Mouse (Mus musculus) stomach, embryonic 16.5 days (tissue): ENCODE results near the gene Ric8b. TPM values are rescaled to one million over a fixed set of nuclear protein-coding genes. Genes with fewer than 3 reads are reported as not detected.

Experiments used
- ATAC-seq: fragments of 200-750 bp; cut with Nextera tagmentation; 2 replicates; pipeline ENCODE4 v1.8.0; 2017; ENCODE audit warnings: moderate number of reproducible peaks, moderate TSS enrichment; ENCODE audit not compliant: insufficient read depth, low FRiP score
- H3K27ac ChIP-seq: fragments of 300-500 bp; sonication (generic); 2 replicates; pipeline ENCODE4 v1.5.1; 2014; ENCODE audit warnings: low read length
- H3K27me3 ChIP-seq: fragments of 300-500 bp; sonication (generic); 2 replicates; pipeline ENCODE4 v1.6.1; 2014; ENCODE audit warnings: low read length, control low read depth, mixed read lengths; ENCODE audit not compliant: control insufficient read depth, insufficient read depth
- H3K36me3 ChIP-seq: fragments of 300-500 bp; sonication (generic); 2 replicates; pipeline ENCODE4 v1.6.1; 2014; ENCODE audit warnings: low read length; ENCODE audit not compliant: control insufficient read depth, insufficient read depth
- H3K4me1 ChIP-seq: fragments of 300-500 bp; sonication (generic); 2 replicates; pipeline ENCODE4 v1.6.1; 2014; ENCODE audit warnings: low read length, control low read depth, mixed read lengths; ENCODE audit not compliant: control insufficient read depth, insufficient read depth
- H3K4me2 ChIP-seq: fragments of 300-500 bp; sonication (generic); 2 replicates; pipeline ENCODE4 v1.6.1; 2014; ENCODE audit warnings: low read depth, low read length, mixed read lengths
- H3K4me3 ChIP-seq: fragments of 300-500 bp; sonication (generic); replicated peaks from 2 replicates; pipeline ENCODE4 v1.5.1; 2014; ENCODE audit warnings: mild to moderate bottlenecking, low read length
- H3K9ac ChIP-seq: fragments of 300-500 bp; sonication (generic); 2 replicates; pipeline ENCODE4 v1.6.1; 2014; ENCODE audit warnings: low read length
- H3K9me3 ChIP-seq: fragments of 300-500 bp; sonication (generic); replicated peaks from 2 replicates; pipeline ENCODE4 v1.6.1; 2016; ENCODE audit warnings: low read length, control low read depth; ENCODE audit not compliant: control insufficient read depth
- WGBS: fragments of 180-500 bp; shearing (Covaris S2); extraction: QIAGEN DNeasy Blood & Tissue Kit; methylation state at CpG from one replicate; pipeline ENCODE4 v1.1.7; 2014; 5-methylcytosine and 5-hydroxymethylcytosine counted together
- polyA plus RNA-seq: library from polyadenylated mRNA; unstranded; fragments of >200 nt; fragmentation: Nextera tagmentation; extraction: Ambion mirVana; gene quantifications from 2 replicates; pipeline ENCODE4 v1.2.1, GENCODE M21; 2015

The Ric8b gene
- polyA plus RNA-seq, 1 experiment from 2014 or later, result 18.2 TPM

DNA sequence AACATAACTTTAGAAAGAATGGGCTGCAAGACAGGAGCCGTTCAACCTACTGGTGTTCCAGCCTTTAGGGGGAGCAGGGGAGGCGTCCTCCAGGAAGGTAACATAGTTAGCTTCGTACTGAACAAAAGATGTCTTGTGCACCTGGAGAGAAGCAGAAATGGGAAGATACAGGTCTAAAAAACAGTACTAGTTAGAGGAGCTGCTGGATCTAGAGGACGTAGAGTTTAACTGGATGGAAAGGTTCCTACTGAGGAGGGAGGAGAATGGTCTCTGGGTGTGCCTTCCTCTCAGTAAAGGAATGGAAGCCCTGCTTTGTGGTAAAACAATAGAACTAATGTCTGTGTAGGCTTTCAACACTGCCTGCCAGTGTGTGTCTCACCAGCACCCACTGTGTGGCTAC, 70.2 kb downstream of the Ric8b start:
- no peak overlapping the region for H3K4me3 ChIP-seq
- H3K36me3 ChIP-seq, result peaks cover 4% of the 10 kb centered on the region; the same call in 1 of the 2 replicates
- H3K27me3 ChIP-seq, result no peaks in the 10 kb centered on the region
- ATAC-seq, result no peak
- no peaks in the 10 kb centered on the region for H3K4me1 ChIP-seq
- no peak overlapping the region for H3K27ac ChIP-seq
- no peak overlapping the region for H3K4me2 ChIP-seq
- H3K9me3 ChIP-seq, result no peaks in the 10 kb centered on the region
- WGBS, result 78% methylated on average over 4 of the region's 4 CpGs
- H3K9ac ChIP-seq, result no peak overlapping the region

GRCm38 (mm10) chr10:84988650-84989049, 71.2 kb downstream of the Ric8b start:
- no peak overlapping the region for H3K4me2 ChIP-seq
- H3K9ac ChIP-seq, result no peak overlapping the region
- H3K27ac ChIP-seq, result no peak overlapping the region
- no peaks in the 10 kb centered on the region for H3K27me3 ChIP-seq
- no peaks in the 10 kb centered on the region for H3K4me1 ChIP-seq
- 62% methylated on average over 4 of the region's 4 CpGs for WGBS
- H3K36me3 ChIP-seq, result no peaks in the 10 kb centered on the region
- ATAC-seq, result no peak
- no peaks in the 10 kb centered on the region for H3K9me3 ChIP-seq
- H3K4me3 ChIP-seq, result no peak overlapping the region

DNA sequence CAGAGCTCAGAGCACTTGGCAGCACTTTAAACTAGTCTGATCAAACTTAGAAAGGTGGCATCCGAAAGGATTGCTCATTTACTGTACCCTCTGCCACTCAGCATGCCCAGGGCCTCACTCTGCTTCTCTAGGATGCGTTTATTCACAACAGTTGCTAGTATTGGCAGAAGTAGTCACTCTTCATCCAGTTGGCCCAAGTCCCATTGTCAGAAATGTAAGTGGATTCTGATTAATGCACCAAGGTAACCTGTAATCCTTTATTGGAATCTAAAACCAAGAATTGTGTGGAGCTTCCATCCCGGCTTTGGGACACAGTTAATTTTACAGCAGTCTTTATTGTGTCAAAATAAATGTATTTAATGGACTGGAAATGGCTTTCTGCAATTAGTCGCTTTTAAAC, 76.9 kb downstream of the Ric8b start:
- Histone ChIP-seq H3K27me3 (no peaks in the 10 kb centered on the region), H3K36me3 (no peaks in the 10 kb centered on the region), H3K4me3 (no peak overlapping the region), H3K9ac (no peak overlapping the region), H3K9me3 (no peaks in the 10 kb centered on the region), H3K4me2 (no peak overlapping the region), H3K4me1 (peaks cover 13% of the 10 kb centered on the region), H3K27ac (no peak overlapping the region)
- WGBS, result 78% methylated on average over 4 of the region's 4 CpGs
- no peak for ATAC-seq

GRCm38 (mm10) chr10:84994971-84995370, 77.6 kb downstream of the Ric8b start:
- no peaks in the 10 kb centered on the region for H3K9me3 ChIP-seq
- no peaks in the 10 kb centered on the region for H3K27me3 ChIP-seq
- H3K4me2 ChIP-seq, result no peak overlapping the region
- no peak overlapping the region for H3K27ac ChIP-seq
- no peaks in the 10 kb centered on the region for H3K36me3 ChIP-seq
- no peak for ATAC-seq
- H3K4me3 ChIP-seq, result no peak overlapping the region
- WGBS, result 82% methylated on average over 3 of the region's 3 CpGs
- peaks cover 13% of the 10 kb centered on the region for H3K4me1 ChIP-seq
- no peak overlapping the region for H3K9ac ChIP-seq

GRCm38 (mm10) chr10:84996366-84996765, 79.0 kb downstream of the Ric8b start:
- peaks cover 13% of the 10 kb centered on the region for H3K4me1 ChIP-seq
- no peak overlapping the region for H3K9ac ChIP-seq
- no peaks in the 10 kb centered on the region for H3K36me3 ChIP-seq
- no peak overlapping the region for H3K4me3 ChIP-seq
- no peaks in the 10 kb centered on the region for H3K27me3 ChIP-seq
- H3K27ac ChIP-seq, result no peak overlapping the region
- no peak overlapping the region for H3K4me2 ChIP-seq
- no peak for ATAC-seq
- H3K9me3 ChIP-seq, result no peaks in the 10 kb centered on the region
- 72% methylated on average over 6 of the region's 6 CpGs for WGBS

GRCm38 (mm10) chr10:84997571-84998224, 80.3 kb downstream of the Ric8b start:
- no peak overlapping the region for H3K4me3 ChIP-seq
- no peaks in the 10 kb centered on the region for H3K27me3 ChIP-seq
- no peak for ATAC-seq
- no peaks in the 10 kb centered on the region for H3K36me3 ChIP-seq
- no peaks in the 10 kb centered on the region for H3K9me3 ChIP-seq
- H3K9ac ChIP-seq, result no peak overlapping the region; the same call in 1 of the 2 replicates
- no peak overlapping the region for H3K4me2 ChIP-seq
- H3K4me1 ChIP-seq, result peaks cover 13% of the 10 kb centered on the region
- WGBS, result 62% methylated on average over 10 of the region's 10 CpGs
- H3K27ac ChIP-seq, result no peak overlapping the region; the same call in 1 of the 2 replicates

GRCm38 (mm10) chr10:84998225-84998579, 80.8 kb downstream of the Ric8b start:
- Histone ChIP-seq H3K4me1 (peaks cover 13% of the 10 kb centered on the region), H3K4me2 (no peak overlapping the region), H3K27me3 (no peaks in the 10 kb centered on the region), H3K9me3 (no peaks in the 10 kb centered on the region), H3K4me3 (no peak overlapping the region), H3K9ac (no peak overlapping the region), H3K36me3 (no peaks in the 10 kb centered on the region), H3K27ac (no peak overlapping the region)
- no peak for ATAC-seq
- 66% methylated on average over 1 of the region's 1 CpGs for WGBS

GRCm38 (mm10) chr10:85001920-85002319, 84.5 kb downstream of the Ric8b start:
- Histone ChIP-seq H3K27ac (no peak overlapping the region), H3K27me3 (no peaks in the 10 kb centered on the region), H3K4me3 (no peak overlapping the region), H3K4me2 (no peak overlapping the region), H3K4me1 (peaks cover 13% of the 10 kb centered on the region), H3K36me3 (no peaks in the 10 kb centered on the region), H3K9me3 (no peaks in the 10 kb centered on the region), H3K9ac (no peak overlapping the region)
- ATAC-seq, result no peak
- 83% methylated on average over 7 of the region's 7 CpGs for WGBS

DNA sequence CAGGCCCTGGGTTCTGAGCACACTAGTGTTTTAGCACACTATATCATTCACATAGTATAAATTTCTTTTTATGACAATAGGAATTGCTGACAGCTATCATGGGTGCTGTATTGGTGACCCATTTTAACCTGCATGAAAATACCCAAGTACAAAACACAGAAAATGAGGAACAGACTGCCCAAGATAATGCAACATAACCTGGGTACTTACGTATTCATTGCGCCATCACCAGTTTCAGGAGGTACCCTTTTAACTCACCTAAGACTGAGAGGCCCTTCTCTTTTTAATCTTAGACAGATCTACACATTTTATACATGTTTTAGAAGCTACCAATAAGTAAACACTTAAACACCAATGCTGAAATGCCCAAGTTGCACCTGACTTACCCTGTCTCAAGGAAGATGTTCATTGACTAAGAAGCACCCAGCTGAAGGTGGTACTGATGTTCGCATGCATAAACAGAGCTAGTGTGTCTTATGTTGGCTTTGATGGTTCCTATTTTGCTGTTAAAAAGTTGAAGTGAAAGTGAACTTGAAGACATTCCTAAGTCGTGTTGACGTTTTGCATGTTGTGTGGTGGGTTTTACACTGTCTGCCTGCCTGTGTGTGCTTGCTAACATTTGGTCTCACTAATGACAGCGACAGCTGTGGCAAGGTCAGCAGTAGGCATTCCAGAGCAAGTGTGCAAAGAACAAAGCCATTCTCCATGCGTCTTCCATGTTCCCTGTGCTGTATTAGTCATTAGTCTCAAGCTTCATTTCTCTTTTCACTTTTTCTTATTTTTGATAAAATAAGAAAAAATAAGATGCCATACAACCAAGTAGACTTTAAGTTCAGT, 86.0 kb downstream of the Ric8b start:
- 84% methylated on average over 7 of the region's 7 CpGs for WGBS
- Histone ChIP-seq H3K4me1 (no peaks in the 10 kb centered on the region), H3K9me3 (no peaks in the 10 kb centered on the region), H3K4me2 (no peak overlapping the region), H3K9ac (no peak overlapping the region), H3K27me3 (no peaks in the 10 kb centered on the region), H3K4me3 (no peak overlapping the region), H3K36me3 (no peaks in the 10 kb centered on the region), H3K27ac (no peak overlapping the region)
- ATAC-seq, result no peak
